Mouse (Mus musculus): ENCODE measurements around the gene Epn1. TPM values are rescaled to one million over a fixed set of nuclear protein-coding genes. Genes with fewer than 3 reads are reported as not detected.

Gene Epn1
- polyA plus RNA-seq, 1 experiment from 2014 or later = 69.1 TPM

DNA sequence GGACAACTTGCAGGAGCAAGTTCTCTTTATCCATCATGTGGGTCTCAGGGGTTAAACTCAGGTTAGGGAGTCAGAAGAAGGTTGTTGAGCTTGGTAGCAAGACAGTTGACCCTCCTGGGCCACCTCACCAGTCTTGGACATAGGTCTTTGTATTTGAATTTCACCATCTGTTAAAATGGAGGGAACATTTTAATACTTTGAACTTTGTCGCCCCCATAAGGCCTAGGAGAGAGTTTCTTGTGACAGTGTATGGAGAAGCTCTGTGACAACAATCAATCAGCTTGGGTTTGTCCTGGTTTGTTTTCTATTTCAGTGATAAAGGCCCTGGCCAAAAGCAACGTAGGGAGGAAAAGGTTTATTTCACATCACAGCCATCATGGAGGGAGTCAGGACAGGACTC lies 32.7 kb upstream of the Epn1 start:
- no peak overlapping the region for H3K4me3 ChIP-seq
- H3K9me3 ChIP-seq (replicated peaks) = no peaks in the 10 kb centered on the region
- H3K4me1 ChIP-seq = peaks cover 16% of the 10 kb centered on the region
- 30% methylated on average over 2 of the region's 2 CpGs for WGBS
- no peaks in the 10 kb centered on the region for H3K36me3 ChIP-seq
- peaks cover 8% of the 10 kb centered on the region for H3K27me3 ChIP-seq (ENCODE audit: low read depth, poor library complexity, severe bottlenecking)
- H3K27ac ChIP-seq = no peak overlapping the region
- DNase-seq (ENCODE audit: low spot score) = no peak

DNA sequence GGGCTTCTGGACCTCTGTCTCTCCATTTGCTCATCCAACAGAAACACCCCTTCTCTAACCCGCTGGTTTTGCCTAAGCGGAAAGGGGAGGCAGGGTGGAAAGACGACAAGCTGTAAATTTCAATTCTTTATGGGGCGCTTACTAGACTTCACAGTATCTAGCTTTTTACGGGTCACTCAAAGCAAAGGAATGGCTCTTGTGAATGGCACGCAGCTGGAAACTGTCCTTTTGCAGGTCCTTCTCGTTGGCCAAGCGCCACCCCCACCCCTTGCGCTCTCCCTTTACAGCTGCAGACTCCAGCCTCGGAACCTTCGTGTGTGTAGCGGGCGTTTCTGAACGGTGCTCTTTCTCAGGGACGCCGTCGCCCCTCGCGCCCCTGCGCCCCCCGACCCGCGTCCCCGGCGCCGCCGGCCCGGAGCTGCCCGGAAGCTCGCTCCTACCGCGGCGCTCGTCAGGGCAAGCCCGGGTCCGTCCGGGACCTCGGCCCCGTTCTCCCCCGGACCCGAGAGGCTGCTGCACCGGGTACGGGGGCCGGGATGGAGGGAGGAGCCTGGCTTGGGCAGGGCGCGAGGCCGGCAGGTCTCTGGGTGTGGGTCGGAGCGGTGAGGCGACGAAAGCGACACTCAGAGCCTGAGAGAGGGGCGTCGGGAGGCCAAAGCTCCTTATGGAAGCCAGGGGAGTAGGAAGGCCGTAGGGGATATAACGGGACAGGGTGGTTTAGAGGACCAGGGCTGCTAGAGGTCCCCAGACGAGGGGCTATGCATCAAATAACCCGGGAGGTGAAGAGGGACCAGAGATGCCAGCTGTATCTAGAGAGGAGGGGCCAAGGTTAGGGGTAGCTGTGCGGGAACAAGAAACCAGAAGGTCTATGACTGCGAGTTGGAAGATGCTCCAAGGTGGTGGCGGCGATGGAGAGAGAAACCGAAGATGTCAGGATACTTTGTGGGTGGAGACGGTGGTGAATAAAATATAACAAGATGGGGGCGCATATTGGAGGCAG lies 28.5 kb upstream of the Epn1 start, which contains the start of gene Zfp580:
Zfp580 (plus strand) TSS at position 346 of the 1,000 bp plus-strand sequence.
- peaks cover 50% of the 10 kb centered on the region for H3K27me3 ChIP-seq (ENCODE audit: low read depth, poor library complexity, severe bottlenecking)
- H3K27ac ChIP-seq = peak within 1 kb of the TSS; percentile 93
- WGBS = 2% methylated on average over 65 of the region's 65 CpGs
- H3K4me3 ChIP-seq = peak within 1 kb of the TSS; percentile 92
- peak; percentile 91 for DNase-seq (ENCODE audit: low spot score)
- no peaks in the 10 kb centered on the region for H3K36me3 ChIP-seq
- H3K4me1 ChIP-seq = peaks cover 37% of the 10 kb centered on the region
- H3K9me3 ChIP-seq (replicated peaks) = no peaks in the 10 kb centered on the region

DNA sequence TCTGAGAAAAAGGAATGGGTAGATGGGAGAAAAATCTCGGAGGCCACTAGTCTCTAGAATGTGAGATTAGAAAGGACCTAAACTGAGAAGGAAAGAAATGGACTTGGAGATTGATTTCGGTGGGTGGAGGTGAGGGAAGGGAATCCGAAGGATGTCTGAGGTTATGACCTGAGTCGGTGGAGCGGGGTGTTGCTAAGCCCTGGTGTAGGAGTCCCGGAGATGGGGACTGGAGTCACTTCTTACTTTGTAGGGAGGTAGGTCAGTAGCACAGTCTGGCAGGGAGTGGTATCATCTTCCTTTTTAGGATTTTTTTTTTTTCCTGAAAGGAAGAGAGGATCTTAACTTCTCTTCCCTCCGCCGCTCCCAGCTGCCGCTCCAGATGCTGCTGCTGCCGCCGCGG lies 27.6 kb upstream of the Epn1 start:
- no peak for DNase-seq (ENCODE audit: low spot score)
- no peaks in the 10 kb centered on the region for H3K36me3 ChIP-seq
- peak overlapping the region; percentile 92 for H3K4me3 ChIP-seq
- 6% methylated on average over 12 of the region's 12 CpGs for WGBS
- peaks cover 46% of the 10 kb centered on the region for H3K4me1 ChIP-seq
- no peak overlapping the region for H3K27ac ChIP-seq
- peaks cover 59% of the 10 kb centered on the region for H3K27me3 ChIP-seq (ENCODE audit: low read depth, poor library complexity, severe bottlenecking)
- H3K9me3 ChIP-seq (replicated peaks) = no peaks in the 10 kb centered on the region; the same call in 1 of the 2 replicates

DNA sequence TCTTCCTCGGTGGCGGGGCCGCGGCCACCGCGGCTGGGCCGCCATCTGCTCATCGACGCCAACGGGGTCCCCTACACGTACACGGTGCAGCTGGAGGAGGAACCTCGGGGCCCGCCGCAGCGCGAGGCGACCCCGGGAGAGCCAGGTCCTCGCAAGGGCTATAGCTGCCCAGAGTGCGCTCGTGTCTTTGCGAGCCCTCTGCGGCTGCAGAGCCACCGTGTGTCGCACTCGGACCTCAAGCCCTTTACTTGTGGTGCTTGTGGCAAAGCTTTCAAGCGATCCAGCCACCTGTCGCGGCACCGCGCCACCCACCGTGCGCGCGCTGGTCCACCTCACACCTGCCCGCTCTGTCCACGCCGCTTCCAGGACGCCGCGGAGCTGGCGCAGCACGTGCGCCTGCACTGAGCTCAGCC lies 27.1 kb upstream of the Epn1 start:
- WGBS = 4% methylated on average over 45 of the region's 45 CpGs
- Histone ChIP-seq H3K4me3 (peak overlapping the region; percentile 92), H3K36me3 (no peaks in the 10 kb centered on the region), H3K4me1 (peaks cover 48% of the 10 kb centered on the region), H3K9me3 (replicated peaks) (no peaks in the 10 kb centered on the region; the same call in 1 of the 2 replicates), H3K27me3 (ENCODE audit: low read depth, poor library complexity, severe bottlenecking) (peaks cover 64% of the 10 kb centered on the region), H3K27ac (peak overlapping the region; percentile 26; the same call in 1 of the 2 replicates)
- DNase-seq (ENCODE audit: low spot score) = peak; percentile 56

DNA sequence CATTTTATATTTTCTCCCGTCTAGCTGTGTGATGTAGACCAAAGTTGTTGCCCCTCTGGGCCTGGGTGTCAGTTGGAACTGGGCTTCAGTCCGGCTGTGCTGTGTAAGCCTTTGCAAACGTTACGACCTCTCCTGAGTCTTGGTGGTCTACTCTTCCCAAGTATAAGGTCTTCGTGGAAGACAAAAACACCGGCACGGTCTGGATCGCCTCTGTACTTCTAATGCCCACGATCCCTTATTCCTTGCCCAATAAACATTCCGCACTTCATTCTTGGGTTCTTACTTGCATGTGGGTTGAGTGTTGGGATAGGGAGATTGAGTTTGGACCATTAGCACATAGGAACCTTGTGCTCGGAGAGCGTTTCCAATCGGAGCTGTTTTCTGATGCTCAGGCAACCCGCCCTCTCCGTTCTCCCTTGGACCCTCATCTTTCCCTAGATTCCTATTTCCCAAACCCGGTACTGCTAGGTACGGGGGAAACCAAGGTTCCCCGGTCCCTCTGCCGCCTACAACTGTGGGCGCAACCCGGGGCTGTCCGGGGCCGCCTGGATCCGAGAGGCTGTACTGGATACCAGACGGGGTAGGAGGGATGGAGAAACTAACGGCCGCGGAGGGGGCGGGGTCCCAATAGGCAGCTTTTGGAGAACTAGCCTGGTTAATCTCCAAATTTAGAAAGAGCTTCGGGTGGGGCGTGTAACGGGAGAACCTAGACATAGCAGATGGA lies 26.4 kb upstream of the Epn1 start:
- 7% methylated on average over 32 of the region's 32 CpGs for WGBS
- H3K4me1 ChIP-seq = peaks cover 48% of the 10 kb centered on the region

DNA sequence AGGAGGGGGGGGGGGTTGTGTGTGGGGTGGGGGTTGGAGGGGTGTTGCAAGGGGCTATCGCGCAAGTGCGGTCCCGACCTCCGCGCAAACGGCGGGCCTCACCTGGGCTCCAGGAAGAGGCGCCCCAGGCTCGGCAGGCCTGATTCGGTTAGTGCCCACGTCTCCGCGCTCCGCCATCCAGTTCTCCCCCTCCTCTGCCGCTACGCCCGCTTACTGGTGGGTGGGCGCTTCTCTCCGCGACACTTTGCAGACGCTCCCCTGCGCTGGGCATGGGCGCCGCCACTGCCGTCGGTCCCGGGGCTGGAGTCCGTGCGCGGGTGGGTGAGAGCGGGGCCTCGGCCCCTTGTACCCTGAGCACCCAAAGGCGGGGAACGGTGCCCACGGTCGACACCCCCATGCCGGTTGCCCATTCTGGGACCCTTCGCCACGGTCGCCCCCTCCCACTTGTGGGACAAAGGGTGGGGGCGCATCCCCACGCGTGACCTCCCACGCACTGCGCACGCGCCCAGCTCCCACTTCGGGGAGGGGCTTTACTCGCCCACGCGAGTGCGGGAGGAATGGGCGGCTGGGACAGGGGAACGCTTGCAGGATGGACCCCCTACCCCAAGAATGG lies 23.3 kb upstream of the Epn1 start:
- Histone ChIP-seq H3K27ac (peak overlapping the region; percentile 80), H3K9me3 (replicated peaks) (no peaks in the 10 kb centered on the region; the same call in 1 of the 2 replicates), H3K4me1 (peaks cover 49% of the 10 kb centered on the region), H3K4me3 (peak overlapping the region; percentile 59), H3K36me3 (no peaks in the 10 kb centered on the region), H3K27me3 (ENCODE audit: low read depth, poor library complexity, severe bottlenecking) (peaks cover 74% of the 10 kb centered on the region)
- WGBS = 3% methylated on average over 54 of the region's 55 CpGs
- peak; percentile 70 for DNase-seq (ENCODE audit: low spot score)

More for the DNA sequence above, 26.4 kb upstream of the Epn1 start:
- Histone ChIP-seq H3K4me3 (peak overlapping the region; percentile 92), H3K36me3 (no peaks in the 10 kb centered on the region), H3K9me3 (replicated peaks) (no peaks in the 10 kb centered on the region; the same call in 1 of the 2 replicates), H3K27me3 (ENCODE audit: low read depth, poor library complexity, severe bottlenecking) (peaks cover 71% of the 10 kb centered on the region), H3K27ac (0 out of 2 replicates have a peak overlapping the region, but pooled peaks have one; percentile 19)
- DNase-seq (ENCODE audit: low spot score) = peak; percentile 46

DNA sequence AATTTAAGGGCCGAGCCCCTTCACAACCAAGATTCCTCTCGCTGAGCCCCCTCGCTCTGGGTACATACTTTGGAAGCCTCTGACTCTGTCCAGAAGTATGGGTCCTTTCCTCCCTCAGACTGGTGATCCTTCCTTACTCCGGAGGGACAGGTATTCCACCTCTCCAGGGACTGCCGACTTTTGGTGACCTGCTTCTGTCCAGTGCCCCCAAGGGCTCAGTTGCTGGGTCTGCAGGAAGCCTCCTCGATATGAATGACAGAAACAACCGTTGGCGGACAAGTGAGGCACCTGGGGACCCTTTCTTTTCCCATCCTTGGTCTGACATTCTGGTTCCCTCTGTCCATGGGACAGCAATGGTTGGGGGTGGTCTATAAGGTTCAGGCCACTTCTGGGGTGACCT lies 22.7 kb upstream of the Epn1 start:
- Histone ChIP-seq H3K27ac (0 out of 2 replicates have a peak overlapping the region, but pooled peaks have one; percentile 80), H3K4me1 (peaks cover 43% of the 10 kb centered on the region), H3K27me3 (ENCODE audit: low read depth, poor library complexity, severe bottlenecking) (peaks cover 68% of the 10 kb centered on the region), H3K36me3 (no peaks in the 10 kb centered on the region), H3K9me3 (replicated peaks) (no peaks in the 10 kb centered on the region; the same call in 1 of the 2 replicates), H3K4me3 (peak overlapping the region; percentile 59)
- no peak for DNase-seq (ENCODE audit: low spot score)
- WGBS = 33% methylated on average over 8 of the region's 8 CpGs

DNA sequence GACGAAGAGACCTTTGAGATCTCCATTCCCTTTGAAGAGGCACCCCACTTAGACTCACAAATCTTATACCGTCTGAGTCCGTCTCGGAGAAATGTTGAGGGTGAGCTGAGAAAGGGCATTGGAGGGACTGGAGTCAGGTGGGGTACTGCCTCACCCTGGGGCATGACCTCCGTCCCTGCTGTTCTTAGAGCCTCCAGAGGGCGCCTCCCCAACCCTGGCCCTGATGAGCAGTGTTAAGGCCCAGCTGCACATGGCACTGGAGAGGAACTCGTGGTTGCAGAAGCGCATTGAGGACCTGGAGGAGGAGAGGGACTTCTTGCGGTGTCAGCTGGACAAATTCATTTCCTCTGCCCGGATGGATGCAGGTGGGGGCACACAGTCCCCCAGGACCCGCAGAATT lies 22.2 kb upstream of the Epn1 start:
- Histone ChIP-seq H3K4me1 (peaks cover 39% of the 10 kb centered on the region), H3K4me3 (peak overlapping the region; percentile 59; the same call in 1 of the 2 replicates), H3K9me3 (replicated peaks) (no peaks in the 10 kb centered on the region; the same call in 1 of the 2 replicates), H3K27ac (no peak overlapping the region), H3K36me3 (no peaks in the 10 kb centered on the region), H3K27me3 (ENCODE audit: low read depth, poor library complexity, severe bottlenecking) (peaks cover 64% of the 10 kb centered on the region)
- 26% methylated on average over 11 of the region's 11 CpGs for WGBS
- DNase-seq (ENCODE audit: low spot score) = no peak

DNA sequence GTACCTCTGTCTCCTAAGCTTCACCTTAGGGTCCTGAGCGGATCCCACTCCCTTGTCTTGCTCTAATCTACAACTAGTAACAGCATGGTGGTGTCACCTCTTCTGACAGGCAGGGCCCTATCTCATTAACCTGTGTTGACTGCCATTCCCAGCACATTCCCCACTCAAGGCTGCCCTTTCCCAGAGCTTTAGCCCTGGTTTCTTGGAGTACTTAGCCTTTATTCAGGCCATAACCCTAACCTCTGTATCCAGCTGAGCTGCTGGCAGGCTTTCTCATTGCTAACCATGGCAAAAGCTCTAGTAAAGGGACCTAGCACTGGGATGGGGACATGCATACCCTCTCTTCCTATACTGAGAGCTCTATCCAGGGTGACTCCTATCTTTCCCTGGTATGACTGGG lies 21.4 kb upstream of the Epn1 start:
- DNase-seq (ENCODE audit: low spot score) = no peak
- H3K4me1 ChIP-seq = peaks cover 33% of the 10 kb centered on the region
- peaks cover 56% of the 10 kb centered on the region for H3K27me3 ChIP-seq (ENCODE audit: low read depth, poor library complexity, severe bottlenecking)
- no peaks in the 10 kb centered on the region; the same call in 1 of the 2 replicates for H3K9me3 ChIP-seq (replicated peaks)
- H3K4me3 ChIP-seq = 0 out of 2 replicates have a peak overlapping the region, but pooled peaks have one; percentile 6
- H3K36me3 ChIP-seq = no peaks in the 10 kb centered on the region
- H3K27ac ChIP-seq = no peak overlapping the region
- WGBS = 91% methylated on average over 1 of the region's 1 CpGs

DNA sequence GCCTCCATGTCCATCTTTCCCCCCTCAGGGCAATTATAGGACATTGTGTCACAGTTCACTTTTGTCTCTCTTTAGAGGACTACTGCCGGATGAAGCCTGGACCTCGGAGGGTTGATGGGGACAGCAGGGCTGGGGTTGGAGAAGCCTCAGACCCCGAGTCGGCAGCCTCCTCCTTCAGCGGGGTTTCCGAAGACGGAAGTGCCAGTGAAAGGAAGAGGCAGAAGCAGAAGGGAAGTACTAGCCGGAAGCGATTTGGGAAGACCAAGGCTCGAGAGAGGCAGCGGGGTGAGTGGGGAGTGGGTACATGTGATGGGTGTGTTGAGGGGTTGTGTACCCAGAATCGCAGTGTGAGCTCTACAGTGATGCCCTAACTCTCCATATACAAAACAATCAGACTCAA lies 20.6 kb upstream of the Epn1 start:
- no peak overlapping the region for H3K27ac ChIP-seq
- H3K9me3 ChIP-seq (replicated peaks) = no peaks in the 10 kb centered on the region; the same call in 1 of the 2 replicates
- no peak for DNase-seq (ENCODE audit: low spot score)
- H3K4me1 ChIP-seq = peaks cover 35% of the 10 kb centered on the region
- 91% methylated on average over 12 of the region's 12 CpGs for WGBS
- H3K36me3 ChIP-seq = peaks cover 6% of the 10 kb centered on the region
- H3K4me3 ChIP-seq = no peak overlapping the region; the same call in 1 of the 2 replicates
- H3K27me3 ChIP-seq (ENCODE audit: low read depth, poor library complexity, severe bottlenecking) = peaks cover 48% of the 10 kb centered on the region

DNA sequence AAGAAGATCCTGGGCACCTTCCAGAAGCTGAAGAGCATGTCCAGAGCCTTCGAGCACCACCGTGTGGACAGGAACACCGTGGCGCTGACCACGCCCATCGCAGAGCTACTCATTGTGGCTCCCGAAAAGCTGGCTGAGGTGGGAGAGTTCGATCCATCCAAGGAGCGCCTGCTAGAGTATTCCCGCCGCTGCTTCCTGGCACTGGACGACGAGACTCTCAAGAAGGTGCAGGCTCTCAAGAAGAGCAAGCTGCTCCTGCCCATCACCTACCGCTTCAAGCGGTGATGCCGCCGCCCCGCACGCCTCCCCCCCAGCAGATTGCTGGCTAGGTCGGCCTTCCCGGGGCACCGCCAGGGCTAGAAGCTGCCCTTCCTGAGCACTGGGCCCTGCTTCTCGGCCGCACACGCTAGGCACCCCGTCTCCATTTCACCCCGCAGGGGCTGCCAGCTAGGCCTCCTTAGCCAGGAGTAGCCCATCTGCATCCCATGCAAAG lies 19.8 kb upstream of the Epn1 start:
- peak overlapping the region; percentile 65 for H3K4me3 ChIP-seq
- no peaks in the 10 kb centered on the region; the same call in 1 of the 2 replicates for H3K9me3 ChIP-seq (replicated peaks)
- peak overlapping the region; percentile 97 for H3K27ac ChIP-seq
- 3% methylated on average over 27 of the region's 27 CpGs for WGBS
- DNase-seq (ENCODE audit: low spot score) = peak; percentile 83
- H3K36me3 ChIP-seq = peaks cover 12% of the 10 kb centered on the region
- peaks cover 39% of the 10 kb centered on the region for H3K27me3 ChIP-seq (ENCODE audit: low read depth, poor library complexity, severe bottlenecking)
- H3K4me1 ChIP-seq = peaks cover 37% of the 10 kb centered on the region

Data from limb, embryonic 10.5 days (tissue).